Mouse (Mus musculus) hindbrain, embryonic 15.5 days (tissue): Measurements from ENCODE around the gene Gga3. TPM values are rescaled to one million over a fixed set of nuclear protein-coding genes. Genes with fewer than 3 reads are reported as not detected.
"Not testable (repeated sequence)": the region's sequence is repeated elsewhere in the genome, so short reads cannot be mapped to it uniquely, and the experiment has no call there.

Experiments
- ATAC-seq: fragments of 200-750 bp; cut with Nextera tagmentation; 2 replicates; pipeline ENCODE4 v1.8.0; 2017; ENCODE audit warnings: low read depth, moderate number of reproducible peaks, moderate TSS enrichment; ENCODE audit not compliant: low FRiP score
- H3K27ac ChIP-seq: fragments of 300-500 bp; sonication (generic); replicated peaks from 2 replicates; pipeline ENCODE4 v1.5.1; 2015; ENCODE audit warnings: mild to moderate bottlenecking, inconsistent platforms
- H3K27me3 ChIP-seq: fragments of 300-500 bp; sonication (generic); 2 replicates; pipeline ENCODE4 v1.6.1; 2015; ENCODE audit warnings: control low read depth, inconsistent platforms
- H3K36me3 ChIP-seq: fragments of 300-500 bp; sonication (generic); 2 replicates; pipeline ENCODE4 v1.6.1; 2015; ENCODE audit warnings: control low read depth, inconsistent platforms
- H3K4me1 ChIP-seq: fragments of 300-500 bp; sonication (generic); replicated peaks from 2 replicates; pipeline ENCODE4 v1.6.1; 2015; ENCODE audit warnings: control low read depth, inconsistent platforms
- H3K4me2 ChIP-seq: fragments of 300-500 bp; sonication (generic); 2 replicates; pipeline ENCODE4 v1.6.1; 2015; ENCODE audit warnings: moderate library complexity, mild to moderate bottlenecking, inconsistent platforms
- H3K4me3 ChIP-seq: fragments of 300-500 bp; sonication (generic); 2 replicates; pipeline ENCODE4 v1.5.1; 2015; ENCODE audit warnings: mild to moderate bottlenecking, inconsistent platforms
- H3K9ac ChIP-seq: fragments of 300-500 bp; sonication (generic); 2 replicates; pipeline ENCODE4 v1.6.1; 2015; ENCODE audit warnings: inconsistent platforms
- H3K9me3 ChIP-seq: fragments of 300-500 bp; sonication (generic); 2 replicates; pipeline ENCODE4 v1.6.1; 2016; ENCODE audit warnings: control low read depth, inconsistent platforms
- WGBS: fragments of 180-500 bp; shearing (Covaris S2); methylation state at CpG from one replicate; pipeline ENCODE4 v1.1.7; 2015; 5-methylcytosine and 5-hydroxymethylcytosine counted together
- polyA plus RNA-seq: library from polyadenylated mRNA; unstranded; fragments of >200 nt; fragmentation: Nextera tagmentation; extraction: Ambion mirVana; gene quantifications from 2 replicates; pipeline ENCODE4 v1.2.1, GENCODE M21; 2015

Gga3 gene
- 35.8 and 38.1 TPM in 2 replicates for polyA plus RNA-seq

DNA sequence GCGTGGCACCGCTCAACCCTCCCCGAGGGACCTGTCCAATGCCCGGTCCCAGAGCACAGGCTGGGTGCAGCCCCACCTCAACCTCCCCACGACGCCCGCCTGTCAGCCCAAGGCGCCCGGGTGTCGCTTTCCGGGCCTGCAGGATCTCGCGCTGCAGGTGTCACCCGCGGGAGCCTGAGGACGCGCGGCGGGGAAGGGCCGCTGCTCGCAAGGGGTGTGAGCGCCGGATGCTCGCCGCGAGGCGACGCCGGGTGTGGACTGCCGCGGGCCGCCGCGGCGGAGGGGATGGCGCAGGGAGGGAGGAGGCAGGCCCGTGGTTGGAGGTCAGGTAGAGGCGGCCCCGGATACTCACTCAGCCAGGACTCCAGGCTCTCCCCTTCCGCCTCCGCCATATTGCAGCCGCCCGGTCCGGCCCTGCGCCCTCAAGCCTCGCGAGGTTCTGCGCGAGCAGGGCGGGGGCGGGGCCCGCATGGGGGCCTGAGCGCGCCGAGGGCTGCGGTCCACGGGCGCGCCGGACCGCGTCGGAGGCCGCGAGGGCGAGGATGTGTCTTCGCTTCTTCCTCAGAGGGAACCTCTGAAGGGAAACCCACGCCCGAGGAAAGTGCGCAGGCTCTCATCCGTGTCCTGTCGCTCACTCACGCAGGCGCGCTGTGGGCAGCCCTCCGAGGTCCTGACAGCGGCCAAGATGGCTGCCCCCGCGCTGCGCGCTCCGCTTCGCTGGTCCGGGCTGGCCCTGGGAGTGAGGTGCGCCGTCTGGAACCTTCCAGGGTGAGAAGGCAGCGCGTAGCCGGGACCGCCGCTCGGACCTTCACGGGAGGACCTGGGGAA lies at the start of gene Gga3, which contains the start of gene Mrps7:
TSS of gene Gga3 (minus strand) at position 576 of the 828 bp plus-strand sequence.
TSS of gene Mrps7 (plus strand) at position 450 of the 828 bp plus-strand sequence.
- peak; percentile 96 for ATAC-seq
- Histone ChIP-seq H3K4me3 (peak within 1 kb of the TSS; percentile 72), H3K27ac (peak within 1 kb of the TSS; percentile 97), H3K9me3 (no peaks in the 10 kb centered on the region), H3K4me1 (peaks cover 31% of the 10 kb centered on the region), H3K27me3 (no peaks in the 10 kb centered on the region), H3K36me3 (peaks cover 26% of the 10 kb centered on the region), H3K9ac (peak within 1 kb of the TSS; percentile 82), H3K4me2 (peak within 1 kb of the TSS; percentile 80)
- under 1% methylated on average over 80 of the region's 93 CpGs for WGBS

DNA sequence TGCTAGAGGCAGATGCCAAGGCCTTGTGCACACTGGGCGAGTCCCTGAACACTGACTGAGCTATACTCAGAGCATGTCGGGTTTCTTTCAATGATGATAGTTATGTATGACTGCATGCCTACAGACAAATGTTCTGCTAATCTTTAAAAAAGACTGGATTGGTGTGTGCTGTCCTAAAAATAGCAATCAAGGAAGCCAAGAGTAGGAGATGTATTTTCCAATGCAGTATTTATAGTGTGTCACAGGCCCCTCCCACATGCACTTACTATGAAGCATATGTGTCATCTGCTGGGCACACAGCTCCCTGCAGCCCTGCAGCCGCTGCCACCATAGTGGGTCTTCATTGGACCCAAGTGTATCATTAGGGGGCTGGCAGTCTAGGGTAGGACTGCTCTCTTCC lies 49.3 kb upstream of the Gga3 start:
- no peaks in the 10 kb centered on the region for H3K4me1 ChIP-seq
- no peak overlapping the region for H3K27ac ChIP-seq
- H3K4me3 ChIP-seq, result no peak overlapping the region
- H3K9me3 ChIP-seq, result no peaks in the 10 kb centered on the region
- H3K36me3 ChIP-seq, result peaks cover 11% of the 10 kb centered on the region; the same call in 1 of the 2 replicates
- no peak overlapping the region for H3K9ac ChIP-seq
- H3K4me2 ChIP-seq, result no peak overlapping the region
- no peaks in the 10 kb centered on the region for H3K27me3 ChIP-seq
- ATAC-seq, result no peak
- WGBS, result 91% methylated on average over 3 of the region's 3 CpGs

DNA sequence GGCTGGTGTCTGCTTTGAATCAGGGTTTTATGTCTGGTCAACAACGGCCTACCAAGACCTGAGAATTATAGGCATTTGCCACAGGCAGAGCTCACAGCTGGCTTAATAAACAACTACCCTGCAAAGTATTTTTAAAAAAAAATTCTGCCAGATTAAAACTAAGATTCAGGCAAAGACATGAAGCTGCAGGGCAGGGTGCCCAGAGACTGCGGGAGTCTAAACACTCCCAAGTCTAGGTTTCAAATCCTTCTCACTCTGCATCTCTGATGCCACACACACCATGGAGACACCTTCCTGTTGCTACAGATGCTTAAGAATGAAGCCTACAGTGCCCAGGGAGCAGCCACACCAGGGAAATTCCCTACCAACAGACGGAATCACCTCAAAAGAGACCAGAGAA lies 47.8 kb upstream of the Gga3 start:
- Histone ChIP-seq H3K9ac (no peak overlapping the region), H3K36me3 (peaks cover 11% of the 10 kb centered on the region; the same call in 1 of the 2 replicates), H3K9me3 (no peaks in the 10 kb centered on the region), H3K27ac (no peak overlapping the region), H3K4me1 (no peaks in the 10 kb centered on the region), H3K4me2 (no peak overlapping the region), H3K4me3 (no peak overlapping the region), H3K27me3 (no peaks in the 10 kb centered on the region)
- no peak for ATAC-seq
- WGBS, result 89% methylated on average over 3 of the region's 3 CpGs

DNA sequence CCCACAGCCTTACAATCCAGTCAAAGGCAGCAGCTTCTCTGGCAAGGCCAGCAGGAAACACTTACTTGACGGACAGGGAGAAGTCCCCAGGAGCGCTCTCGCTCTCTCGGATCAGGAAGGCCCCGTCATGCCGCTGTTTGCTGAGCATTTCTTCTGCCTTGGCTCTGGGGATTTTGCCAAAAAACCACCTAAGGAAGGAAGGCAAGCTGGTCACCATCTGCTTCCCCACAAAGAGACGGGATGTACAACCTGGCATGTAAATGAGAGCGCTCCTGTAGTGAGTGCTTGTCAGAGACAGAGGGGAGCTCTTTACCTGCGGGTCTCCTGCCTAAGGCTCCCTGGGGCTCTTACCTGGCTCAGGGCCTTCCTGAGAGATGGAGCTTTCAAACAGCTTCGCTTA lies 45.9 kb upstream of the Gga3 start:
- WGBS, result 48% methylated on average over 10 of the region's 10 CpGs
- H3K27ac ChIP-seq, result peak overlapping the region; percentile 56
- no peak for ATAC-seq
- no peaks in the 10 kb centered on the region for H3K9me3 ChIP-seq
- H3K4me1 ChIP-seq, result no peaks in the 10 kb centered on the region
- no peak overlapping the region for H3K9ac ChIP-seq
- H3K27me3 ChIP-seq, result no peaks in the 10 kb centered on the region
- H3K4me2 ChIP-seq, result no peak overlapping the region
- peaks cover 18% of the 10 kb centered on the region; the same call in 1 of the 2 replicates for H3K36me3 ChIP-seq
- no peak overlapping the region for H3K4me3 ChIP-seq

DNA sequence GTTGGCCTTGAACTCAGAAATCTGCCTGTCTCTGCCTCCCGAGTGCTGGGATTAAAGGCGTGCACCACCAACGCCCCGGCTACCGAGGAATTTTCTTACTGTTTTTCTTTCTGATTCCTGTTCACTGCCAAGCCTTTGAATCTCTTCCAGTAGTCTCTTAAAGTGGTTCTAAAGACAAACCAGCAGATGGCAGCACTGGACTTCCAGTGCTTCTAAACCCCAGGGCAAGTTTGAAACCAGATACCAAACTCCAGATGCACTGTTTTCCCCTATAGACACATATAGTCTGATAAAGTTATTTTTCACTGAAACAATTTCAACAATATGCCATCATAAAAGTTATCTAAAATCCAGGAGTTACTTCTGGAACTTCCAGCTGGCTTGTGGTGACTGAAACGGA lies 43.6 kb upstream of the Gga3 start:
- no peak overlapping the region for H3K4me2 ChIP-seq
- H3K4me3 ChIP-seq, result no peak overlapping the region
- ATAC-seq, result no peak
- WGBS, result 67% methylated on average over 6 of the region's 6 CpGs
- H3K27me3 ChIP-seq, result no peaks in the 10 kb centered on the region
- H3K36me3 ChIP-seq, result peaks cover 12% of the 10 kb centered on the region; the same call in 1 of the 2 replicates
- H3K9me3 ChIP-seq, result no peaks in the 10 kb centered on the region
- no peaks in the 10 kb centered on the region for H3K4me1 ChIP-seq
- no peak overlapping the region for H3K9ac ChIP-seq
- no peak overlapping the region for H3K27ac ChIP-seq

DNA sequence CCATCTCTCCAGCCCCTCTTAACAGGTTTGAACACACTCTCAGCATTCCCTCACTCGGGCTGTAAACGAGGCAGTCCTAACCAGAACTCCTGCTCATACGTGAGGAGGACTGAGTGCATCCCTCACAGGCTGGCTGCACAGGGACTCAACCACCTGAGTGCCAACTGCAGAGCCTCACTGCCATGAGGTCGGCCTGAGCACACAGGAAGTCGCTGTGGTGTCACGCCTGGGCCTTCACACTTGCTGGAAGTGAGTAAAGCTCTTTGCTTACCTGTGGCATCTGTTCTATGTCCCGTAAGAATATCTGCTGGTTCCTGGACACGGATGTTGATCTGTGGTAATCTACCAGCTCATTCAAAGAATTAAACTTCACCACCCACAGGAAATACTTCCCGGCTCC lies 42.6 kb upstream of the Gga3 start:
- H3K9me3 ChIP-seq, result no peaks in the 10 kb centered on the region
- H3K27me3 ChIP-seq, result no peaks in the 10 kb centered on the region
- peaks cover 12% of the 10 kb centered on the region; the same call in 1 of the 2 replicates for H3K36me3 ChIP-seq
- no peak overlapping the region for H3K4me2 ChIP-seq
- H3K4me3 ChIP-seq, result no peak overlapping the region
- no peak overlapping the region for H3K9ac ChIP-seq
- H3K27ac ChIP-seq, result no peak overlapping the region
- WGBS, result 93% methylated on average over 9 of the region's 9 CpGs
- no peak for ATAC-seq
- H3K4me1 ChIP-seq, result no peaks in the 10 kb centered on the region

DNA sequence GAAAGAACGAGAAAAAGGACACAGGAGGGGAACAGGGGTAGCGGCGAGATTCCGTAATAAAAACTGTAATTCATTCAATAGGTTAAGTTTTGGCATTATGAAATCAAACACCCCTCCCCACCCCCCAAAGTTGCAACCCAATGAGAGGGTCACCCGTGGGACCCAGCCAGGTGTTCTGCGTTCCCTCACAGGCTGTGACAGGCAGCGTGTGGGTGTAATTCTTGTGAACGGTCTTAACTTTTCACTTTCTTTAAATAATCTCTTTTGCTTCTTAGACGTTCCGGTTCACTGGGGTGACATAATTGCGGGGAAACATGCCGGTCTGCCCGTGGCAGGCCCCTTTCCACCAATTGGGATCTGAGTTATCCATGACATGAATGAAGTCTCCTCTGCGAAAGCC lies 41.6 kb upstream of the Gga3 start:
- not testable (repeated sequence) for H3K27me3 ChIP-seq, H3K9ac ChIP-seq, H3K4me1 ChIP-seq, H3K4me2 ChIP-seq, H3K9me3 ChIP-seq, H3K4me3 ChIP-seq, H3K27ac ChIP-seq, ATAC-seq
- 91% methylated on average over 14 of the region's 14 CpGs for WGBS
- H3K36me3 ChIP-seq, result peaks cover 12% of the 10 kb centered on the region; the same call in 1 of the 2 replicates

DNA sequence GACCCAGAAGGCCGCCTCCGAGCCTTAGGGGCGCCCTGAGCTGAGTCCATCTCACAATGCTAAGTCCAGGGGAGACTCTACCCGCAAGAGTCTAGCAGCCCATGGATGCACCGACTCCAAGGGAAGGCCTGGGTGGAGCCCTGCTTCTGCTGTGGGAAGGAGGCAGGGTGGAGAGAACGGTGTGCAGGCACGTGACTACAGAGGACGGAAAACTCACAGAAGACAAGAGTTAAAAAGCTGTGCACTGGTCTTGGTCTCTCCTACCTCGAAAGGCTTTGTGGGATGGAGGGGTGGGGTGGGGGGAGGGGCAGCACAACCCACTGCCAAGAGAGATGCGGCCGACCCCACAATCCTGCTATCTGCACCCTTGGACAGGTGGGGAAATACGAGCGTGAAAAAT lies 40.5 kb upstream of the Gga3 start:
- Histone ChIP-seq H3K4me3 (no peak overlapping the region), H3K27me3 (no peaks in the 10 kb centered on the region), H3K4me2 (no peak overlapping the region), H3K9ac (no peak overlapping the region), H3K4me1 (no peaks in the 10 kb centered on the region), H3K9me3 (no peaks in the 10 kb centered on the region), H3K27ac (no peak overlapping the region), H3K36me3 (peaks cover 12% of the 10 kb centered on the region; the same call in 1 of the 2 replicates)
- no peak for ATAC-seq
- WGBS, result 92% methylated on average over 13 of the region's 13 CpGs

DNA sequence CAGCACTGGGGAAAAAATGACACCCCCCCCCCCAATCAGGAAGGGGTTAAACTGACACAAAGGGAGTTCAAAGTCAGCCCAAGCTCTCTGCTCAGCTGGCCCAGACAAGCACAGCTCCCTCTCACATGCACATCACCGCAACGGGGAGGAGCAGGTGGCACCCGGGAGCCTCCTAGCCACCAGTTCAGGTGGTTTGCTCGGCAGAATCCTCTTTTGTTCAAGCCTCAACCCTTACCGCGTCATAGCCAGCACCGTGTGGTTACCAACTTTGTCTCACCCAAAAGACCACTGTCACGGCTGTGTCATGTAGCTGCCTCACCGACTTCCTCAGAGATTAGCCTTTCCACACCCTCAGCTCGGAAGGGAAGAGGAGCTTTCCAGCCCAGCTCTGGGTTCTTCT lies 39.4 kb upstream of the Gga3 start:
- no peaks in the 10 kb centered on the region for H3K9me3 ChIP-seq
- 76% methylated on average over 10 of the region's 10 CpGs for WGBS
- no peak overlapping the region for H3K4me3 ChIP-seq
- no peaks in the 10 kb centered on the region for H3K27me3 ChIP-seq
- no peak; the same call in 1 of the 2 replicates for ATAC-seq
- H3K9ac ChIP-seq, result no peak overlapping the region
- no peak overlapping the region for H3K4me2 ChIP-seq
- H3K27ac ChIP-seq, result no peak overlapping the region
- no peaks in the 10 kb centered on the region for H3K4me1 ChIP-seq
- peaks cover 12% of the 10 kb centered on the region; the same call in 1 of the 2 replicates for H3K36me3 ChIP-seq

DNA sequence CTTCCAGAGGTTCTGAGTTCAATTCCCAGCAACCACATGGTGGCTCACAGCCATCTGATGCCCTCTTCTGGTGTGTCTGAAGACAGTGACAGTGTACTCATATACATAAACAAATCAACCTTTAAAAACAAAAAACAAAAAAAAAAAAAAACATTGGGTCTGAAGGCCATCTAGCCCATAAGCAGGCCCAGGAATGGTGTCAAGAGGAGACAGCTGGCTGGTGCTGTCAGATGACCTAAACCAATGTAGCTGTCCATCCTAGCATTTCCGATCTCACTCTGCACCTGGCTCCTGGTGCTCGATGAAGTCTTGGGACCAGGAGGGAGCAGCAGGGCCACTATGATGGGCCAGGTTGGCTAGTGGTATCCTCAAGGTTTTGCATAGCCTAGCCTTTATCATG lies 38.9 kb upstream of the Gga3 start:
- ATAC-seq, result no peak
- H3K27ac ChIP-seq, result no peak overlapping the region
- H3K4me2 ChIP-seq, result no peak overlapping the region
- H3K27me3 ChIP-seq, result no peaks in the 10 kb centered on the region
- H3K4me3 ChIP-seq, result no peak overlapping the region
- H3K9ac ChIP-seq, result no peak overlapping the region
- H3K9me3 ChIP-seq, result no peaks in the 10 kb centered on the region
- no peaks in the 10 kb centered on the region for H3K4me1 ChIP-seq
- peaks cover 12% of the 10 kb centered on the region; the same call in 1 of the 2 replicates for H3K36me3 ChIP-seq
- WGBS, result 96% methylated on average over 2 of the region's 2 CpGs

DNA sequence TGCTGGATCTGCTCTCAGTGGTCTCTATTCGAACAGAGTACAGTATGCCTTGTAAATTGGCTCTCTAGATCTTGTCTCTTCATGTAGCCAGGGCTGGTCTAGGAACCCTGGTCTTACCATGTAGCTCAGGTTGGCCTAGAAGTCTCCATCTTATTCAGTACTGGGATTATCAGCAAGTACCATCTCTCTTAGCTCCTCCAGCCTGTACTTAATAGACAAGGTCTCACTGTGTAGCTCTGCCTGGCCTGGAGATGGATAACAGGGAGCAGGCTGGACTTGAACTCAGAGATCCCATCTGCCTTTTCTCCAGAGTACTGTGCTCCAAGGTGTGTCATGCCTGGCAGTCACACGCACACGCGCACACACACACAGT lies 37.8 kb upstream of the Gga3 start:
- Histone ChIP-seq H3K36me3 (peaks cover 12% of the 10 kb centered on the region; the same call in 1 of the 2 replicates), H3K4me1 (no peaks in the 10 kb centered on the region), H3K27ac (no peak overlapping the region), H3K4me3 (no peak overlapping the region), H3K4me2 (no peak overlapping the region), H3K9ac (no peak overlapping the region), H3K9me3 (no peaks in the 10 kb centered on the region), H3K27me3 (no peaks in the 10 kb centered on the region)
- WGBS, result 85% methylated on average over 4 of the region's 4 CpGs
- no peak for ATAC-seq

DNA sequence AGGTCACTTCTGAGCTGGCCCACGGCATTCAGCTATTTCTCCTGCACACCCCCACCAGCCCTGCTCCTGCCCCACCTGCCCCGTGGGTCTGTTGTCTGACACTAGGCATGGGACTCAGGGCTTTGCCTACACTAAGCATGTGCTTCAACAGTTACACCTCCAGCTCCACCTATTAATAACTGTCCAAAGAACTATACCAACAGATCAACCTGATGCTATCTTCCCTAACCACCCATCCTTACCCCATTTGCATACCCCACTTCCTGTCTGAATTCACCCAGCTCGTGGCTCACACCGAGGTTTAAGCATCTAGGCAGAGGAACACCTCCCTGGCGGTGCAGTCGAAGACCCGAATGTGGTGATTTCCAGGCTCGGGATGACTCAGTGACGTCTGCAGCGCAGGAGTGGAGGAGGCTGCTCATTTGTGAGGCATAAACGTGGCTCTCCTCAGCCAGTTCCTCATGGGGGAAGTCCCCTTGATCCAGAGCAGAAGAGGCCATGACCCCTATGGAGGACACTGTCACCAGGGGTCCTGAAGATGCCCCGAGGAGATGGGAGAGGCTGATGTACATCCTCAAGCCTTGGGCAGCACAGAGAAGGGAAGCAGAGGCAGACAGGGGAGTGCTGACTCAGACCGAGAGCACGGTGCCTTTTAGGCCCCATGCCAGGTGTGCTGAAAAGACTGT lies 37.3 kb upstream of the Gga3 start:
- H3K9me3 ChIP-seq, result no peaks in the 10 kb centered on the region
- H3K4me1 ChIP-seq, result no peaks in the 10 kb centered on the region
- no peak for ATAC-seq
- H3K36me3 ChIP-seq, result 0 out of 2 replicates have a peak, but pooled peaks cover 8% of the 10 kb centered on the region
- H3K9ac ChIP-seq, result no peak overlapping the region
- no peaks in the 10 kb centered on the region for H3K27me3 ChIP-seq
- H3K27ac ChIP-seq, result no peak overlapping the region
- H3K4me2 ChIP-seq, result no peak overlapping the region
- WGBS, result 63% methylated on average over 14 of the region's 14 CpGs
- no peak overlapping the region for H3K4me3 ChIP-seq
